Mouse (Mus musculus) right cerebral cortex, postnatal 14 days (tissue): ENCODE data around the gene Gm20662.

Source experiments
- DNase-seq: peaks from one replicate; pipeline ENCODE4 v3.0.0; 2022

Gm20662 gene

DNA sequence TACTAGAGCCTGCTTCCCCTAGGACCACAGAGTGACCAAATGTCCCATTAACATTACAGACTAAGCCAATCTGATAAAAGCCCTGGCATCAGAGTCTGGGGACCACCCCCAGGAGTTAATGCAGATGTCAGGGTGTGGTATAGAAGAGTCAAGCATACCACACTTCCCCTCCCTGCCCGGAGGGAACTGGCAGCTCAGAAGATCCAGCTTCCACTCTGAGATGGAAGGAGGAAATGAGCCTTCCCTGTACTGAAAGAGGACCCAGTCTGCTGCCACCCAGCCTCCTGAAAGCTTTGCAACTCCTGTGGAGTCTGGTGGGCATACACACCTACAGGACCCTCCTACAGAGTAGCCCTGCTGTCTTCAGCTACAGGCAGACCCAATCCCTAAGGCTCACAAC, 58.9 kb downstream of the Gm20662 start:
- DNase-seq, result no peak

DNA sequence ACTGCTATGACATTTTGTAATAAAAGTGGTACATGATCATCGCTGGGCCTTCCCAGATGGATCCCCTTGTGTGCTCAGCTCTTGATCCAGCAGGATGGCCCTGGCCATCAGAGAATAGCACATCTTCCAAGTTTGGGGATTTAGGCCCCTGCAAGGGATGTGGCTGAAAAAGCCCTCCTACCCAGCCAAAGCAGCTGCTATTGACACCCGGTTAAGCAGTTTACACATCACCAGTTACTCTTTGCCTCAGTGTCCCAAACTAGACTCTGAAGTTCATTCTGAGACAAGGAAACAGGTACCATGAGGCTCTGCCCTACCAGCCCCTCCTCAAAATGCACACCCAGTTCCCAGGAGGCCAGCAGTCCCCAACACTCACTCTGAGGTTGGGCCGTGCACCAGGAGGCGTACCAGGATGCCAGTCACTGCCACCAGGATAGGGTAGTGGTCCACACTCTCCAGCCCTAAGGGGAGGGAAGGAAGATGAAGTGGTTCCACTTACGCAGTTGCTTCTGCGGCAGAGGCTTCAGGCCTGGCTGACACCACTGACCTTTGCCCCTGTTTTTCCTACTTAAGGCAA, 59.6 kb downstream of the Gm20662 start:
- no peak for DNase-seq

DNA sequence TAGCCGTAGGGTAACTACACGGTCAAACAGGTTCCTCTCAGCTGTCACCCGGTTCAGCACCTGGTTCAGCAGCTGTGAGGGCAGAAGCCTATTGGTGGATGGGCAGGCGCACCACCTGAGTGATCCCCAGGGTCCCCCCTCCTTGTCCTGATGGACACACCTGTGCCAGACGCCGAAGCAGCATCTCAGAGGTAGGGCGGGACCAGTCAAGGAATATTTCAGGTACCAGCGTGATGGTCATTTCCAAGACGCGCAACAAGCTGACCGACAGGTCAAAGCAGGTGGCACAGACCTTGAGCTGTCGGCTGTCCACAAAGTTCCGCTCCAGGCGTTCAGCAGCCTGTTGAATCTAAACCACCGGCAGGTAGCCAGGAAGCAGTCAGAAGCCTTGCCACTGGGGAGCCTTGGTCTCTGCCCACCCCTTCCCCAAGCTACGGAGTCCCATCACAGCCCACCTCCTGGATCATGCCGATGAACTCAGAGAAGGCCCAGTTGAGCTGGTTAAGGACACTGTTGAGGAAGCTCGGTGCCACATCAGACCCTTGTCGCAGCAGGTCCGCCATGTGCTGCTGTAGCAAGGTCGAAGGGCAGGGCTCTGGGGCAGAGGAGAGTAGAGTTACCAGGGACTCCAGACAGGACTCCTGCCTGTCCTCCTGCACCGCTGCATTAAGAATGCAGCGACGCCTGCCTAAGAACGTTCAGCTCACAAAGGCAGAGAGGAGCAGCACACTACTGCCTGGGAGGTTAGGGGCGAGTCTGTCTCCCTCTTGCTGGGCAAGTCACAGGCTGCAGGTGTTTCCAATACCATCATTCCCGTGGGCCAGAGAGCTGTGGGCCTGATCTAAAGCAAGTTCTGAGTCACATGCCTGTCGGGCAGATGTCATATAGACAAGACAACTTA, 60.5 kb downstream of the Gm20662 start:
- DNase-seq, result no peak

DNA sequence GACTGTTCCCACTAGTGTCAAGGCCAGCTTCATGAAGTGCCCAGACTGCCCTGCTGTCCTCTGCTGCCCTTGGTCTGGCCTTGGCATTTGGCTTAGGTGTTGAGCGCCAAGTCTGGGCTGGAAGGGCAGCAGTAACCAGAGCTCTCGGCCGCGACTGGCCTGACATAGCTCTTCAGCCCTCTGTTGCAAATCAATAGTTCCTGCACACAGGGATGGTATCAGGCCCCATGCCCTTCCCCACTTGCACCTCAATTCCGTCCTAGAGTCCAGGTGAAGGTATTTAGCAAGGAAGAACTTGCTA, 61.1 kb downstream of the Gm20662 start:
- no peak for DNase-seq

DNA sequence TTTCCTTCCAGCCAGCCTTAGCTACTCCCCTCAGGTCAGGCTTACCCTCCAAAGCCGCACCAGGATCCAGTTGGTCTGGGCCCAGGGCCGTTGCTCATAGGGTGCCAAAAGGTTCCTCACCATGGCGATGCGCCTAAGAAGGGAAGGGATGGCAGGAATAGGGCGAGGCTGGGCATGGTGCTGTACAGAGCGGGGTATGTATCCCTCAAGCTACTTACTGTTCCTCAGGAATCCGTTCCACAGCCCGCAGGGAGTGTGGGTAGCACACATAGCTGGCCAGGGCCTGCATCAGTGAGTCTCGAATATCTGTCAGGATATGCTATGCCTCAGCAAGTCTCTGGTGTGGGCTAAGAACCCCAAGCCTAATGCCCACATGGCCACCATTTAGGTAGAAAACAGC, 62.1 kb downstream of the Gm20662 start:
- peak; percentile 4 for DNase-seq

DNA sequence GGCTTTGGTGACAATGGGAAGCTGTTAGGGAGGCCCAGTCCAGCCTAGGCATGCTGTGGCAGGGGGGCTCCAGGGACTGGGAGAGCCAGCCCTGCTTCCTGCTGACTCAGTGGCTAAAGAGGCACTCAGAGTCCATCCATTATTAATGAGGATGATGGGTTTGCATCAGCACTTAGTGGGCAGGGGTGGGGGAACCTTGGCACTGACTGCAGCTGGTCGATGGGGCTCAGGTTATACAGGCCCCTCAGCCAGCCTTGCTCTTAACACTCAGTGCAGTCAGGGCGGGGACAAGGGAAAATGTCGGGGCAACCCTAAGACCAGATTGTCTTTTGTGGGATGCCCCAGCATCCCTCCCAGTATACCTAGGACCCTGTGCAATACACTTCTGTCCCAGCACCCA, 66.0 kb downstream of the Gm20662 start:
- DNase-seq, result no peak

DNA sequence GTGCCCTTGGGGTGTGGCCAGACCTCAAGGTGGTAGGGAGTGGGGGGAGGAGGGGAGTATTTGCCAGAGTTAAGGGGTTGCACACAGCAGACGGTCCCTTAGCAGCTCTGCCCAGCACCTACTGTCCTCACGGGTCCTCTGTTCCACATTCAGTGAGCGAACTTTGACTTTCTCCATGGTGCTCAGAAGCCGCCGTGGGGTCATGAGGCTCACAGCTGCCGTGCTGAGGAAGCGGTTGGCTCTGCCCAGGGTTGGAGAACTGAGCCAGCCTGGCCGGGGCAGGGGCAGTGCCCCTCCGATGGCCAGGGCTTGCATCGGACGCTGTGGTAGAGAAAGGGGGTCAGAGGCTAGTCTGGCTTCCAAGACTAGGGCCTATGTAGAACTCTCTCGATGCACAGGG, 67.2 kb downstream of the Gm20662 start:
- peak; percentile 2 for DNase-seq

DNA sequence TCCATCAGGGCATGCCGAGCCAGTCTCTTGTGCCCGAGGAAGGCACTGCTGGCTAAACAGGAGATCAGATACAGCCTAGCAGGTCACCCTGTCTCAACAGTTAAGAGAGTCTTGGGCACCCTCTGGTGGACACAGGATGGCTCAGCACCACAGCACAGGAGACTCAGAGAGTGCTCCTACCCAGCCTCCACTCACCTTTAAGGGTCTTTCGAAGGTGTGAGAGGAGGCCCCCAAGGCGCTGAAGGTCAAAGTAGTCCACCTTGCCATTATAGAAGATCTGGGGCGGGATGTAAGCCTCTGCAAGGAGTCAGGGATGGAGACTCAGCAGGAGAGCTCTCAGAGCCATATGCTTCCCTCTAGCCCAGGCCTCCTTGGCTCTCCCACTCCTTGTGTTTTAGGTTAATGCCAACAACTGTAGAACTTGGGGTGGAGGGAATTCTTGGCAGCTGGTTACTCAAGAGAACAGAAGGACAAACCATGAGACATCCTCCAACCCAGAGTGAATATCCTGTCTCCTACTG, 69.4 kb downstream of the Gm20662 start:
- peak; percentile 69 for DNase-seq

DNA sequence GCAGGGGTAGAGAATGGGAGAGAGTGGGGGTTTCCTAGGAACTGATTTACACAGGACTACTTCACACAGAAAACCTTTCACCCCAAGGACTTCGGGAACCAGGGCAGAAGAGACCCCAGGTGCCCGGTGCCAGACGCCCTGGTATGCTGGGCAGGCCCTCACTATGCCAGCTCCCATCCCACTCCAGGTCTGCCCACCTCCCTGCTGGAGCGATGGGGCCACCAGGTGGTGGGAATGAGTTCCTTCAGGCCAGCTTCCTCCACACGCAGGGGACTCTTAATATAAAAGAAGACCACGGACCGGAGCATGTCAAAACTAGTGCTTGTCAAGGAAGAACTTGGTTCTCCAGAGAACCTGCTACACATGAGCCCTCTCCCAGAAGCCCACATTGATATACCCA, 71.0 kb downstream of the Gm20662 start:
- DNase-seq, result no peak

DNA sequence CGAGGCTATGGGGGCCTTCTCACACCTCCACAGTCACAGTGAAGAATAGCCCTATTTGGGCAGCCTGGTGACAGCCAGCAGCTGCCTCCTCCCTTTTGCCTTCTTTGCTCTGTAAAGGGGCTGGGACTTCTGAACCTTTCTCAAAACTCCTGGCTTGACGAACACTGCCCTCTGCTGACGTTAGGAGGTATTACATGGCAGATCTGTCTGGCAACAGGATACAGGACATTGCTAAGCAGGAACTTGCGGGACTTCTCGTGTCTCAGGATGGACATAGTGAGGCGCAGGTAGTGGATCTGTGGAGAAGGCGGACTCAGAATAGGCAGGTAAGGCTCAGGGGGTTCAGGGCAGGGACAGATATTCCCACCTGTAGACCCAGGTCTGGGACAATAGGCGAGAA, 71.8 kb downstream of the Gm20662 start:
- peak; percentile 79 for DNase-seq

DNA sequence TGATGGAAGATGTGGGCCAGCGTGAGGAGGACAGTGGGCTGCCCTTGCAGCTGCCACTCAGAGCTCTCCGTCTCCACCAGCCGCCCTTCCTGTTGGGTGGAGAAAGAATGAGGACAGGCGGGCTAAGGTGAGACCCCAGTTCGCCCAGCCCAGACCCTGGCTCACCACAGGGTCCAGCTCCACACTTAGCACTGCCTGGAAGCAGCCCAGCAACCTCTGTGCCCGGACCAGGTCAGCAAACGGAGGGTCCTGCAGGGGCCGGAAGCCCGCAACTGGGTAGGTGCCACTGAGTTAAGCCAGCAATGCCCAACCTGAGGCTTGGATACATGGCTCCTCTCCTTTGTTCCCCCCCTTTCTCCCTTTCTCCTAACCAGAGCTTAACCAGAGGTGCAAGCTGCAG, 72.9 kb downstream of the Gm20662 start:
- no peak for DNase-seq

DNA sequence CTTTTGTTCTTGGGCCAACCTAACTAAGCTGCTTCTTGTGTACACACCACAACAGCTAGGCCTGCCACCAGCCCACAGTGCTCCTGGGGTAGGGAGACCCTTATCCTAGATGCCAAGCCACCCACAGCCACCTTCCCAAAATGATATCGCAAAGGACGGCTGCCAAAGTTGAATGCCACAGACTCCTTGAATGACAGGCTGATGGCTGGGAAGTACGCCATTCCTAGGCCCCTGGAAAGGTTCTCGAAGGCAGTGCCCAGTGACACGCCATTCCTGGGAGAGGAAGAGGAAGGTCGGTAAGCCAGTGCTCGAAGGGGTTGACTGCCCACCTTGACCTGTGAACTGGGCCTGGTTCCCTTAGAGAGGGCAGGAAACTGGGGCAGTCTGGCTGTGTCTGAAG, 73.4 kb downstream of the Gm20662 start:
- no peak for DNase-seq

DNA sequence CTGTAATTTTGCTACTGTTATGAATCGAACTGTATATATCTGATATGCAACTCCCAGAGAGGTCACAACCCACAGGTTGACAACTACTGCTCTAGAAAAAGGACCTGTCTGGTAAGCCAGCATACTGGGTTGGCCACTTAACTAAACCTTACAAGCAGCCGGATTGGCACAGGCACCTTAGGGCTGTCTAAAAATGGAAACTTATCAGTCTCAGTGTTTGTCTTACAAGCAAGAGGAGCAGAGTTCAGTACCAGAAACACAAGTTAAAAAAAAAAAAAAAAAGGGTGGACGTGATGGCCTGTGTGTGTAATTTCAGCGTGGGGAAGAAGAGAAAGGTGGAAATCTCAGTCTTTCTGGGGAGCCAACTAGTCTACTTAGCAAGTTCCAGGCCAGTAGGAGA, 75.7 kb downstream of the Gm20662 start:
- no peak for DNase-seq

DNA sequence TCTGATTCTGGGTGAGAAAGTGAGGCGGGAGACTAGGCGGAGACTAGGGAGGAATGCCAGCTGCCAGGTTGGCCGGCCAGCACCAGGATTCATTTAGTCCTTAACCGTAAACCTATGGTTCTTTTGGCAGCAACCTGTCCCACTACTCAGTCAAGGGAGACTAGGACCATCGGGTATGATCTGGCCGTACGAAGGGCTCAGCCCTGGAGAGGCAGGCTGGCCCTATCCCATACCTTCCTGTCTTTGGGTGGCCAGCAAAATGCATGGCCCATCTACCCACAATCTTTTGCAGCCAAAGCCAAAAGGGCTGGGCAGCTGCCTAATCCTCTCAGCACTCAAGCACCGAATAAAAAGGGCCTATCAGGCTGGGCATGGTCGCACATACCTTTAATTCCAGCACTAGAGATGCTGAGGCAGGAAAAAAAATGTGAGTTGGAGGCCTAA, 76.4 kb downstream of the Gm20662 start:
- DNase-seq, result no peak

DNA sequence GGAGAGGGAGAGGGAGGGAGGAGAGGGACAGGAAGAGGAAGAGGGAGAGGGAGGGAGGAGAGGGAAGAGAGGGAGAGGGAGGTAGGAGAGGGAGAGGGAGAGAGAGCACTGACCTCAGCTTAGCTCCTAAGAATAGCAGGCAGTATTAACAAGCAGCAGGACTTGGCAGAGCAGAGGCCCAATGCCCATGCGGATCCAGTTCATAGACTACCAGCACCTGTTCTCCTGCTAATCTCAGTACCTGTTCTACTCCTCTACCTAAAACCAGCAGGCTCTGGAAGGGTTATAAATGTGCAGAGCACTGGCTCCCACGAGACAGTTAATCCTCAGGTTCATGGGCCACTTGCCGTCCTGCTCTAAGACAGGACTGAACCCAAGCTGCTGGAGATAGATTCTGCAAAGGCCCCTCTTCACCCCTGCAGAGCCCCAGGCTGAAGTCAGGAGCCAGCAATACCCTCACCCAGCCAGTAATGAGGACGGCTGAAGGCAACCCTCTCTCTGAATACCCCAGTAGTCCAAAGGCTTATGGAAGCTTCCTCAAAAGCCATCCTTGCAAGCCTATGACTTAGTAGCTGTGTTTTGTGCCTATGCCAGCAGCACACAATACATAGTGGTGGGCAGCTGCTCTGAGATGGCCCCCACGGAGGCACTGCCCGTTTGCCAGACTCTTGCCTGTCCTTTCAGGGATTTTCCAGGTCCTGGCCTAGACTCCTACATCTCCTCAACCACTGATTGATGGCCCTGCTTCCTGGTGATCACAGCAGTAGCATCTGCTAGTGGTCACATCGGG, 77.2 kb downstream of the Gm20662 start:
- no peak for DNase-seq

DNA sequence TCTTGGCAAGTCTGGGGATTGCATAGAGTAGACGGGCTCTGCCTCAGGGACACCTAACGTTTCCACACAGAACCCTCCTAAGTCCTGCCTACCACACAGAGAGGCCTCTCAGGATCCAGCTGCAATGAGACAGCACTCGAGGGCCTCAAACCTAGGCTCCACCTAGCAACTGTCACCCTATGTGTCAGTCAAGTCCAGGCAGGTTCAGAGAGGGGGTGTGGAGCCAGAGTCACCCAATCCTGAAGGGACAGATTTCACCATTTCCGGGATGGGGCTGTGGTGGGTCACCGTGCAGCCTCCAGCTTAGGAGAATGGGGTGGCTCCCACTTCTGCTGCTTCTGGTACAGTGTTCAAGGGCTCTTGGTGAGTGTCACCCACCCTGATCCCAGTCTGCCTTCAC, 84.0 kb downstream of the Gm20662 start, which contains the start of gene Mst1:
Gene Mst1 (plus strand): TSS at position 269 of the 400 bp plus-strand sequence.
- no peak for DNase-seq

DNA sequence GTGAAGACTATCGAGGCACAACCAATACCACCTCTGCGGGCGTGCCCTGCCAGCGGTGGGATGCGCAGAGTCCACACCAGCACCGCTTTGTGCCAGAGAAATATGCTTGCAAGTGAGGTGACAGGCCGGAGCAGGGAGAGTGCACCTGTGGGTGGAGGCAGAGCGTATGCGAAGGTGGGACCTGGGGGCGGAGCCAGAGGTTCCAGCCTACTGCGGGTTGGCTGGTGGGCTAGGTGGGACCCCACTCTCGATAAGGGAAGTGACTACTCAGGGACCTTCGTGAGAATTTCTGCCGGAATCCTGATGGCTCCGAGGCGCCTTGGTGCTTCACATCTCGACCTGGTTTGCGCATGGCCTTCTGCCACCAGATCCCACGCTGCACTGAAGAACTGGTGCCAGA, 86.4 kb downstream of the Gm20662 start:
- no peak for DNase-seq

DNA sequence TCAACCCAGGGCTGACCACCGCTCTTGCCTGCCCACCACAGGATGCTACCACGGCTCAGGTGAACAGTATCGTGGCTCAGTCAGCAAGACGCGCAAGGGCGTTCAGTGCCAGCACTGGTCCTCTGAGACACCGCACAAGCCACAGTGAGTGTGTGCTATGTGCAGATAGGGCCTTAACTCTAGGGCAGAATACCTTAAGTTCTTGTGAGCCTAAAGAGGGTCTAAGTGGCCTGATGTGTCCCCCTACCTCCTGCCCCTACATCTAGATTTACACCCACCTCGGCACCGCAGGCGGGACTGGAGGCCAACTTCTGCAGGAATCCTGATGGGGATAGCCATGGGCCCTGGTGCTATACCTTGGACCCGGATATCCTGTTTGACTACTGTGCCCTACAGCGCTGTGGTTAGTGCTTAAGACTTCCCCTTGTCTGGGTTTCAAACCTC, 86.9 kb downstream of the Gm20662 start, which contains the start of gene Rnf123:
Gene Rnf123 (minus strand): TSS at position 359 of the 444 bp plus-strand sequence.
- no peak for DNase-seq

DNA sequence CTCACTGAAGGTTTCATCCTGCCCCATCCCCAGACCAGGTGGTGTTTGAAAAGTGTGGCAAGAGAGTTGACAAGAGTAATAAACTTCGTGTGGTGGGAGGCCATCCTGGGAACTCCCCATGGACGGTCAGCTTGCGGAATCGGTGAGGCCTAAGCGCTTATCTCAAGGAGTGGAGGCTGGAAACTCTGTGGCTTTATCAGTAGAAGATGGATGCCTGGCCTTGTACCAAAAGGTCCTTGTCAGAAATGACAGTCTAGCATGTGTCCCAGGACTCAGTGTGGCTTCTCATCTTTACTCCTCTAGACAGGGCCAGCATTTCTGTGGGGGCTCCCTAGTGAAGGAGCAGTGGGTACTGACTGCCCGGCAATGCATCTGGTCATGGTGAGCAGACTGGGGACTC, 87.4 kb downstream of the Gm20662 start:
- no peak for DNase-seq

DNA sequence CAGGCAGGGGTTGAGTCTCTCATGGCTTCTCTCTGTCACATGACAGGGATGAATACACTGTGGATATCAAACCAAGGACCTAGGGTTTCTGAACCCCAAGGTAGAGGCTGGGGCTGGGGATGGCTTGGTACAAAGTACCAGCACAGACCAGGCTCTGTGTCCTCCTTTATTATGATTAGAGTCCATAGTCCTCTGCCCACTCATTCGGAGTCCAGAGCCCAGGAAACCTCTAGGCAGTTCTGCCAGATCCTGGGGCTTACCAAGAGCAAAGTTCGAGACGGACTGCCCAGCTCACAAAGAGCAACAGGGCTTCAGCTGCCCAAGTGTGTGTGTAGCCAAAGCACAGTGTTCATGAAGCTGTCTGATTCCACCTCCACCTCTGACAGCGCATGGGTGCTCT, 89.1 kb downstream of the Gm20662 start:
- no peak for DNase-seq

DNA sequence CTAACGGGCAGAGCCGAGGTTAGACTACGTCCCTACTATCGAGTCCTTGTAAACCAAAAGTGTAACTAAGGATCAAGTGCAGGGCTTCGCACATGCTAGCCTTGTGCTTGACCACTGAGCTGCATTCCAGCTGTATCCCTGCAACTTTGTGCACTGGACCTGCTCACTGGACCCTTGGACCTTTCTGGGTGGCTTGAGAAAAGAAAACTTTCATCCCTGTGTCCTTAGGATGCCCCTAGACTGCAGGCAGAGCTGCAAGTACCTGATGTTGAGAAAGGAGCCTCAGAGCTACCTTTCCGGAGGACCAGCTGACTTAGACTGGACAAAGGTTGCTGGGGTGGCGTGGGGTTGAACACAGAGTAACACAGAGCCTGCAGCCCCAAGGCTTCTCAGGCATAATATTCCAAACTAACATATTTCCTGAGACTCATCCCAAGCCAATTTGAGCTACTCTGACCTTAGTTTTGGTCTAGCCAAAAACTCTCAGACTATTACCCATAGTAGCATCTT, 94.5 kb downstream of the Gm20662 start:
- DNase-seq, result no peak

DNA sequence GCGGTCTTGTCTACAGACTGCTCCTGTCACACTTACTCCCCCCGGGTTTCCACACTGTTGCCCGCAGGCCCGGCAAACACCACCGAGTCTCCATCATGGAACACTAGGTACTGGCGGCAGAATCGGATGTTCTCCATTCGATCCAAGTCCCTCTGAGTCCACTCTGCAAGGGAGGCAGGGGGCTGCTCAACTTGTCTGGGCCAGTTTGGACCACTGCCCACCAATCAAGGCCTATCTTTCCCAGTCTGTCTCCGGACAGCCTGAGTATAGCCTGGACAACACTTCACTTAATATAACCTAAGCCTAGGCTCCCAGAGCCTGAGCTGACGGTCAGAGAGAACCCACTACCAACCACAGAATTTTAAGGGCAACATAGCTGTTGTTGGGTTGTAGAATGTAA, 97.4 kb downstream of the Gm20662 start:
- DNase-seq, result no peak
